8 mouse cellular contexts compared by ENCODE assay signal in the genomic region with DNA sequence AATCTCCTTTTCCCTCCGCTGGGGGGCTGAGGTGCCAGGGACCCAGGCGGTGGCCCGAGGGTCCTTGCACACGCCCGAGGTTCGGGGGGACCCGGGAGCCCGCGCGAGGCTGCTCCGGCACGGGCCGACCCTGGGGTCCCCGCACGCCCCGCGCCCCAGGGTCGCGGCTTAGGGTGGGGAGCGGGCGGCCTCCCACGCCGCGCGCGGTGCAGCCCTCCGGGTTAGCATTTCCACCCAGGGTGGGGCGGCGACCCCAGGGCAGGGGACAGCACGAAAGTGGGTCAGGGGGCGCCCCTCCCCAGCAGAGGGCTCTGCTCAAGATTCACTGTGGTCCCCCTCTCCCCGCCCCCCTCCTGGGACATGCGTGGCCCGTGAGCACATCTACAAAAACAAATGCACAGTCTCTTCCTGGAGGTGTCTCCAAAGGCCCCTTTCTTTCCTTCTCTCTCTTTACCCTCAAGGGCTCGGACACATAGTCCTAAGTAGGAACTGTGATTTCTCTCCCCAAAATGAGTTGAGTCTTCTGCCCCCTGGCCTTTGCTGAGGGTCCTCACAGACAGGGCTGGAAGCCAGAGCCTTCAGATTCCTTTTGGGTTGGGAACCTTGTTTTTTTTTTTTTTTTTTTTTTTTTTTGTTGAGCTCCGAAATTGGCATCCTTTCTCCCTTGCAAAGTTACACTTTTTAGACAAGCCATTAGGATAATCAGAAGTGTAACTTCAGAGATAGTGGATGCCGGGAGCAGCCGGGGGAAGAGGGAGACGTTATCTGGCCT. TPM values are rescaled to one million over a fixed set of nuclear protein-coding genes. Genes with fewer than 3 reads are reported as not detected.
DNase-seq lines count a peak whose midpoint lies in the region; ATAC-seq and TF ChIP-seq lines count a peak whose summit lies in the region.

No protein-coding gene starts in this region.

- TF ChIP-seq POLR2A in CH12.LX (IDR thresholded peaks at IDR 0.05; ENCODE audit: low read depth, low read length) = no peak

- 8% methylated on average over 35 of the region's 39 CpGs for WGBS in hindbrain, embryonic 11.5 days
- WGBS in liver, embryonic 11.5 days = 6% methylated on average over 29 of the region's 39 CpGs
- 8% methylated on average over 35 of the region's 39 CpGs for WGBS in neural tube, embryonic 11.5 days

- peaks cover 32% of the 10 kb centered on the region for H3K27me3 ChIP-seq in erythroblast, embryonic 14.5 days (ENCODE audit: control insufficient read depth)
- H3K27me3 ChIP-seq in CH12.LX (replicated peaks) = peaks cover 15% of the 10 kb centered on the region
- peaks cover 4% of the 10 kb centered on the region; the same call in 1 of the 2 replicates for H3K27me3 ChIP-seq in hindbrain, embryonic 11.5 days (ENCODE audit: control insufficient read depth, insufficient read depth, low read length)
- 0 out of 2 replicates have a peak, but pooled peaks cover 3% of the 10 kb centered on the region for H3K27me3 ChIP-seq in liver, embryonic 11.5 days (replicated peaks; ENCODE audit: control insufficient read depth, insufficient read depth, low read length)
- no peaks in the 10 kb centered on the region for H3K27me3 ChIP-seq in neural tube, embryonic 11.5 days (ENCODE audit: control insufficient read depth, insufficient read depth, low read length)

- H3K36me3 ChIP-seq in erythroblast, embryonic 14.5 days (ENCODE audit: control insufficient read depth) = peaks cover 22% of the 10 kb centered on the region
- H3K36me3 ChIP-seq in CH12.LX (replicated peaks in 1 of 2; ENCODE audit: control insufficient read depth in 1 of 2, insufficient read depth in 1 of 2, low read length in 1 of 2) = peaks cover 16 to 36% of the 10 kb centered on the region in 2 experiments
- H3K36me3 ChIP-seq in hindbrain, embryonic 11.5 days (ENCODE audit: control insufficient read depth, insufficient read depth, low read length) = no peaks in the 10 kb centered on the region
- H3K36me3 ChIP-seq in liver, embryonic 11.5 days (ENCODE audit: control insufficient read depth, insufficient read depth, low read length) = peaks cover 7% of the 10 kb centered on the region; the same call in 1 of the 2 replicates
- no peaks in the 10 kb centered on the region for H3K36me3 ChIP-seq in neural tube, embryonic 11.5 days (ENCODE audit: control insufficient read depth, insufficient read depth, low read length)

- no peak for TF ChIP-seq EP300 in CH12.LX (IDR thresholded peaks at IDR 0.05; ENCODE audit: low read length)

- ATAC-seq in erythroblast, adult 5-6 weeks (replicated peaks; ENCODE audit: low FRiP score, poor library complexity, severe bottlenecking) = no peak
- ATAC-seq in hindbrain, embryonic 11.5 days (ENCODE audit: low FRiP score) = peak; percentile 60
- ATAC-seq in liver, embryonic 11.5 days (replicated peaks; ENCODE audit: low FRiP score) = peak; percentile 33
- ATAC-seq in neural tube, embryonic 11.5 days (ENCODE audit: insufficient read depth, low FRiP score, low TSS enrichment) = peak; percentile 20; the same call in 1 of the 2 replicates

- peaks cover 34% of the 10 kb centered on the region for H3K79me2 ChIP-seq in CH12.LX (replicated peaks; ENCODE audit: control insufficient read depth, extremely low read depth, insufficient read depth, poor library complexity, severe bottlenecking)

- peaks cover 44% of the 10 kb centered on the region for H3K4me1 ChIP-seq in erythroblast, embryonic 14.5 days (ENCODE audit: control insufficient read depth)
- H3K4me1 ChIP-seq in CH12.LX (ENCODE audit: control insufficient read depth in 1 of 2, insufficient read depth in 2 of 2) = peaks cover 0 to 23% of the 10 kb centered on the region in 2 experiments; a peak in 3 of 4 replicates
- H3K4me1 ChIP-seq in hindbrain, embryonic 11.5 days (replicated peaks; ENCODE audit: control insufficient read depth, insufficient read depth, low read length) = 0 out of 2 replicates have a peak, but pooled peaks cover 2% of the 10 kb centered on the region
- H3K4me1 ChIP-seq in liver, embryonic 11.5 days (replicated peaks; ENCODE audit: control insufficient read depth, insufficient read depth, low read length) = peaks cover 28% of the 10 kb centered on the region
- H3K4me1 ChIP-seq in neural tube, embryonic 11.5 days (ENCODE audit: control insufficient read depth, insufficient read depth, low read length) = 0 out of 2 replicates have a peak, but pooled peaks cover 2% of the 10 kb centered on the region

- in situ Hi-C loops in CH12.LX (cut with MboI; ENCODE audit: low pct_ligation_motif_present, low pct_unique_long_range_greater_than_20kb, low sequenced_read_pairs) = loop anchor here (5.0 kb wide), 1 partner anchor 36 kb away; no protein-coding TSS in a partner anchor

- peak overlapping the region; percentile 97 for H3K4me2 ChIP-seq in CH12.LX (ENCODE audit: insufficient read depth, low read depth, poor library complexity, severe bottlenecking)
- H3K4me2 ChIP-seq in hindbrain, embryonic 11.5 days (replicated peaks; ENCODE audit: low read depth, low read length) = peak overlapping the region; percentile 100
- peak overlapping the region; percentile 100 for H3K4me2 ChIP-seq in liver, embryonic 11.5 days
- peak overlapping the region; percentile 98 for H3K4me2 ChIP-seq in neural tube, embryonic 11.5 days (ENCODE audit: low read depth)

- no peak for TF ChIP-seq CTCF in CH12.LX (conservative IDR thresholded peaks at IDR 0.05 in 1 of 2, IDR thresholded peaks at IDR 0.05 in 1 of 2; ENCODE audit: low read depth in 2 of 2, low read length in 2 of 2)

- dilution Hi-C loops in CH12.LX (cut with MboI; ENCODE audit: extremely low pct_ligation_motif_present, extremely low pct_unique_long_range_greater_than_20kb, low sequenced_read_pairs) = no loop called here

- no peak overlapping the region for H3K27ac ChIP-seq in CH12.LX (ENCODE audit: insufficient read depth, low read depth)
- H3K27ac ChIP-seq in hindbrain, embryonic 11.5 days (ENCODE audit: low read depth, low read length) = peak overlapping the region; percentile 83
- H3K27ac ChIP-seq in liver, embryonic 11.5 days (ENCODE audit: low read depth, low read length) = peak overlapping the region; percentile 28; the same call in 1 of the 2 replicates
- peak overlapping the region; percentile 75 for H3K27ac ChIP-seq in neural tube, embryonic 11.5 days (ENCODE audit: low read depth, low read length)

- no peak for TF ChIP-seq RAD21 in CH12.LX (IDR thresholded peaks at IDR 0.05; ENCODE audit: low read depth, low read length)

- no peaks in the 10 kb centered on the region for H3K9me3 ChIP-seq in erythroblast, embryonic 14.5 days (ENCODE audit: control insufficient read depth, low read length)
- no peaks in the 10 kb centered on the region for H3K9me3 ChIP-seq in CH12.LX (replicated peaks; ENCODE audit: low read length)
- H3K9me3 ChIP-seq in hindbrain, embryonic 11.5 days (ENCODE audit: control insufficient read depth, low read length) = no peaks in the 10 kb centered on the region
- no peaks in the 10 kb centered on the region for H3K9me3 ChIP-seq in liver, embryonic 11.5 days (ENCODE audit: control insufficient read depth, low read length)
- H3K9me3 ChIP-seq in neural tube, embryonic 11.5 days (ENCODE audit: control insufficient read depth, low read length) = no peaks in the 10 kb centered on the region

- H3K9ac ChIP-seq in CH12.LX (ENCODE audit: insufficient read depth, low read depth) = peak overlapping the region; percentile 97
- peak overlapping the region; percentile 89 for H3K9ac ChIP-seq in hindbrain, embryonic 11.5 days (ENCODE audit: low read depth, low read length)
- H3K9ac ChIP-seq in liver, embryonic 11.5 days (ENCODE audit: low read depth, low read length) = peak overlapping the region; percentile 93
- H3K9ac ChIP-seq in neural tube, embryonic 11.5 days (ENCODE audit: low read length) = peak overlapping the region; percentile 90

- peak overlapping the region; percentile 89 for H3K4me3 ChIP-seq in erythroblast, embryonic 14.5 days (replicated peaks)
- peak overlapping the region; percentile 82 to 98 (median 95) for H3K4me3 ChIP-seq in CH12.LX (replicated peaks in 1 of 3; ENCODE audit: low read depth in 2 of 3, low read length in 2 of 3, poor library complexity in 1 of 3)
- peak overlapping the region; percentile 96 for H3K4me3 ChIP-seq in hindbrain, embryonic 11.5 days (ENCODE audit: low read depth, low read length)
- H3K4me3 ChIP-seq in liver, embryonic 11.5 days (ENCODE audit: low read depth, low read length) = peak overlapping the region; percentile 98
- peak overlapping the region; percentile 97 for H3K4me3 ChIP-seq in neural tube, embryonic 11.5 days (ENCODE audit: low read depth, low read length)

- DNase-seq in CH12.LX (ENCODE audit: extremely low read depth) = peak; percentile 29
- DNase-seq in embryo, embryonic 11 days = peak; percentile 32
- DNase-seq in hindbrain, embryonic 11.5 days (ENCODE audit: low spot score) = peak; percentile 64
- peak; percentile 42 for DNase-seq in liver, embryonic 11.5 days (ENCODE audit: low spot score)
- no peak for DNase-seq in neural tube, embryonic 11.5 days (ENCODE audit: low spot score)
- DNase-seq in layer of hippocampus, adult 9-11 months = no peak

TF ChIP-seq in CH12.LX, 34 proteins besides CTCF, POLR2A, EP300 and RAD21 (continues in another document):
- TF ChIP-seq GABPA (IDR thresholded peaks at IDR 0.05; ENCODE audit: insufficient replicate concordance, low read depth, low read length) = no peak
- no peak for TF ChIP-seq JUN (IDR thresholded peaks at IDR 0.05; ENCODE audit: insufficient read depth, low read depth, low read length)
- TF ChIP-seq TBP (conservative IDR thresholded peaks at IDR 0.05; ENCODE audit: low read depth, low read length) = no peak
- TF ChIP-seq NELFE (IDR thresholded peaks at IDR 0.05; ENCODE audit: low read depth, low read length) = no peak
- TF ChIP-seq TCF12 (IDR thresholded peaks at IDR 0.05; ENCODE audit: low read depth, low read length) = no peak
- no peak for TF ChIP-seq USF2 (conservative IDR thresholded peaks at IDR 0.05; ENCODE audit: low read depth, low read length)
- TF ChIP-seq ZKSCAN1 (IDR thresholded peaks at IDR 0.05; ENCODE audit: borderline replicate concordance, low read depth, low read length) = no peak
- peak; percentile 58 for TF ChIP-seq BHLHE40 (IDR thresholded peaks at IDR 0.05; ENCODE audit: low read depth, low read length)
- TF ChIP-seq IRF4 (IDR thresholded peaks at IDR 0.05; ENCODE audit: low read depth, low read length) = peak; percentile 13; the same call in 1 of the 2 replicates
- TF ChIP-seq MAX (IDR thresholded peaks at IDR 0.05; ENCODE audit: low read length) = no peak

RNA-seq across cellular contexts. Expression of gene Helz, which starts 0.7 kb away (rescaled TPM):
- 4.3 and 6.4 TPM in 2 replicates for polyA plus RNA-seq in erythroblast, embryonic 14.5 days (2012)
- 7.1 and 8.8 TPM in 2 replicates for total RNA-seq in erythroblast, adult 5-6 weeks (2015; ENCODE audit: low replicate concordance)
- 7.8 and 12.0 TPM in 2 replicates for total RNA-seq in erythroblast, adult 5-6 weeks (2017; ENCODE audit: low replicate concordance)
- total RNA-seq in CH12.LX (2012; rRNA removed) (22.2 and 23.1 TPM in 2 replicates), CH12.LX (2014; rRNA removed) (8.8 and 11.5 TPM in 2 replicates)
- 31.9 and 44.4 TPM in 2 replicates for polyA plus RNA-seq in CH12.LX (2012; ENCODE audit: insufficient read length, low read depth)
- polyA plus RNA-seq in hindbrain, embryonic 11.5 days (2014; fragmentation: Nextera tagmentation; extraction: Ambion mirVana) = 18.8 and 22.6 TPM in 2 replicates
- polyA plus RNA-seq in liver, embryonic 11.5 days (2014; fragmentation: Nextera tagmentation; extraction: Ambion mirVana) = 19.9 TPM in 2 replicates
- polyA plus RNA-seq in neural tube, embryonic 11.5 days (2014; fragmentation: Nextera tagmentation; extraction: Ambion mirVana) = 23.5 and 24.5 TPM in 2 replicates

Comparison
In these comparisons a context has a peak if more than half of its experiments do, and no peak if none do; other contexts are left out.
1. DNase-seq: peak in CH12.LX (single experiment), embryo, embryonic 11 days (single experiment), hindbrain, embryonic 11.5 days (single experiment) and liver, embryonic 11.5 days (single experiment); none in neural tube, embryonic 11.5 days (single experiment) and layer of hippocampus, adult 9-11 months (single experiment).
2. Peak in every context shown above with its lines, with median percentiles within 50 percentile points of each other: H3K4me3 ChIP-seq, H3K4me2 ChIP-seq and H3K9ac ChIP-seq.